Mouse (Mus musculus) adrenal gland, adult 8-10 months (tissue): Measurements from ENCODE around the gene Slc22a21. TPM values are rescaled to one million over a fixed set of nuclear protein-coding genes. Genes with fewer than 3 reads are reported as not detected.

Source experiments
- DNase-seq: peaks from one replicate; pipeline ENCODE4 v3.0.0; 2022
- total RNA-seq, 4 experiments: library from RNA; stranded (reverse); gene quantifications; 2 replicates each; pipeline ENCODE4 v1.2.4; 2022

The Slc22a21 gene
- total RNA-seq, 4 experiments from 2014 or later: 4.4 to 12.5 (median 6.6) TPM

- no peak for DNase-seq
Measured at GRCm38 (mm10) chr11:53902741-53903140, 77.4 kb downstream of the Slc22a21 start.

GRCm38 (mm10) chr11:53900991-53901390 is 79.1 kb downstream of the Slc22a21 start:
- DNase-seq: no peak

GRCm38 (mm10) chr11:53899981-53900380 is 80.2 kb downstream of the Slc22a21 start:
- no peak for DNase-seq

Other genes starting within 250 kb of the Slc22a21 start
- gene Irf1, start 210.3 kb downstream of the Slc22a21 start, total RNA-seq: 10 to 100 TPM; 29.0 to 50.6 (median 43.2) TPM
- 1 to 10 TPM in 2 of 4 experiments, under 1 TPM in 2; 0.84 to 1.5 (median 1.1) TPM for gene Gm17334, start 207.1 kb downstream of the Slc22a21 start, total RNA-seq
- gene Gm12216, start 121.1 kb downstream of the Slc22a21 start, total RNA-seq: 10 to 100 TPM in 2 of 4 experiments, 1 to 10 TPM in 2; 4.1 to 12.6 (median 9.8) TPM
- gene Slc22a5, start 88.7 kb downstream of the Slc22a21 start, total RNA-seq: 10 to 100 TPM; 36.9 to 47.9 (median 43.8) TPM
- 1 to 10 TPM; 6.1 to 8.6 (median 7.7) TPM for gene Slc22a4, start 47.8 kb upstream of the Slc22a21 start, total RNA-seq
- 10 to 100 TPM in 2 of 4 experiments, 1 to 10 TPM in 2; 6.7 to 16.2 (median 12.1) TPM for gene Pdlim4, start 88.7 kb upstream of the Slc22a21 start, total RNA-seq
- gene P4ha2, start 119.8 kb upstream of the Slc22a21 start, total RNA-seq: 10 to 100 TPM; 29.1 to 52.2 (median 44.5) TPM